Mouse (Mus musculus) WW6 (cell line): ENCODE results near the gene Hrasls5.

Experiments used
- DNase-seq: peaks from one replicate; pipeline ENCODE4 v3.0.0-alpha.2; 2013; ENCODE audit warnings: low read depth, low spot score

The Hrasls5 gene

GRCm38 (mm10) chr19:7606801-7607689 lies 5.3 kb upstream of the Hrasls5 start, which contains the start of gene Lgals12:
Gene Lgals12, minus strand, starts transcription at chr19:7607193.
- DNase-seq, result no peak

- no peak for DNase-seq
Observed at GRCm38 (mm10) chr19:7607690-7608201, 4.6 kb upstream of the Hrasls5 start.

GRCm38 (mm10) chr19:7613151-7613550 lies 810 bp downstream of the Hrasls5 start:
- no peak for DNase-seq

DNA sequence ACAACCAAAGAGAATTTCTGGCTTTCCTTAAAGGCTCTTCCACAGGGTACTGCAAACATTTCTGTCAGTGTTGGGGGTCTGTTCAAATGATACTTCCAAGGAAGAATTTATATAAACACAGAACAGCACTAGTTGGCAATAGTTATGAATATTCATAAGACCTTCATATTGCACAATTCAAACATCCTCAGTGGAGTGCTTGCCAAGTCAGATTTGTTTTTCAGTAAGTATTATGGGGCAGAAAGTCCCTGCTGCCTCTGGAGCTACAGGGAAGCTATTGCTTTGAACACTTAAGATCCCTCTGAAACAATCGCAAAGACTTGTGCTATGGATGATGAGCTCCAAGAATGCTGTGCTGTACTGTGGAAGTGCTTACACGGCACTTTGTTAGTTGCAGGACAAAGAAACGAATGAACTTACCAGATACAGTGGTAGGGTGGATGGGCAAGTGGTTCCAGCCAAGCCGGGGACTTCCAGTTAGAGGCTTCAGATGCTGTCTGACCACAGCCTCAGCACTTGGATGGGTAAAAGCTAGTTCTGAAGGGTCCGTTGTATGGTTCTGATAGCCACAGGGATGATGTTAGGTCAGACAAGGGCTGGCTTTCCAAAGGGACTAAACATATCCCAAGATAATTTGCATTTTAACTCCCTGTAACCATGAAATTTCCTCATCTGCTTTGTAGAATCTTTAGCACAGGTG lies 4.0 kb downstream of the Hrasls5 start:
- DNase-seq, result no peak

DNA sequence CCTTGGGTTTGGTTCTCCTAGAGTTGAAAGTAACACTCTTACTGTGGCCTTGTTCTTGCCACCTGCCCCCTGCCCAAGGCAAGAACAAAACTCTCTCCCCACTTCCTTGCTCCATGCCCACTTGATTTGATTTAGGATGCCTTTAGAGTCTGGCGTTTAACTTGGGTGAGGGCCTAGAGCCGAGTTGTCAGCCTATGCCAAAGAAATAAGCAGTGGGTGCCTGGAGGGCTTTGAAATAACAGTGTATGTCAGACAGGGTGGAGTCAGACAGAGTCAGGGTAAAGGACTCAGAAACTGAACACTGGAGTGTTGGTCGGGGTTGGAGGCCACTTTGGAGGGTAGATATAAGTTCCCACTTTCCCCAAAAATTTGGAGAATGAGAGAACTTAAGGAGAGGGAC lies 4.7 kb downstream of the Hrasls5 start:
- no peak for DNase-seq

DNA sequence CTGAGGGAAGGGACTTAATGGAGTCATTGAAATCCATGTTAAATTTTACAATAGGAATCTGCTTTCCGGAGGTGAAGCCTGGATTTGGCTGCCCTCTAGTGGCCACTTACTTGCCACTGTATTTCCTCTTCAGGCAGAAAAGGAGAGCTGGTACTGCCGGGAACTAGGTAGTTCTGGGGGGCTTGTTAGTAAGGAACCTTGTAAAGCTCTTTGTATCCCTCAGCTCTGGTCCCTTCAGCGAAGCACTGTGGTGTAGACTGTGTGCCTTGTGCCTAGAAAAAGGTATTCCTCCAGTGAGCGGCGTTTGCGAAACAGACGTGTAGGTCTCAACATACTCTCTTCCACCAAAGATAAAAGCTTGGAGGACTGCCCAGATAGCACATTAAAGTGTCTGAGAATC lies 5.4 kb downstream of the Hrasls5 start:
- no peak for DNase-seq

GRCm38 (mm10) chr19:7633021-7633420 lies 20.7 kb downstream of the Hrasls5 start:
- DNase-seq, result no peak

DNA sequence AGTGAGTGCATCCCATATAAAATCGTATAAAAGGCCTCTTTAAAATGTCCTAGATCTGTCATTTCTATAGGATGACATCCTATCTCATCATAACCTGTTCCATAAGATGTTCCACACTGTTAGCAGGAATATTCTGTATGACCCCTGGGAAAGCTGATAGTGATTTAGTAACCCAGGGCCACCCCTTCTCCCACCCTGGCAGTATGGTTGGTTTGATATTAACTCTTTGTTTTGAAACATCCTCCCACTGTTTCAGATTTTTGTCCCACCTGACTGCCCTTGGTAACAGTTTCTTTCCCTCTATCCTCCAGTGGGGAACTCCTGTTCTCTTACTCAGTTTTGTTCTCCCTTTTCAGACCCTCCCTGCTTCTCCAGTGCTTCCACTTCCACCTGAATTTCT lies 21.4 kb downstream of the Hrasls5 start:
- no peak for DNase-seq

DNA sequence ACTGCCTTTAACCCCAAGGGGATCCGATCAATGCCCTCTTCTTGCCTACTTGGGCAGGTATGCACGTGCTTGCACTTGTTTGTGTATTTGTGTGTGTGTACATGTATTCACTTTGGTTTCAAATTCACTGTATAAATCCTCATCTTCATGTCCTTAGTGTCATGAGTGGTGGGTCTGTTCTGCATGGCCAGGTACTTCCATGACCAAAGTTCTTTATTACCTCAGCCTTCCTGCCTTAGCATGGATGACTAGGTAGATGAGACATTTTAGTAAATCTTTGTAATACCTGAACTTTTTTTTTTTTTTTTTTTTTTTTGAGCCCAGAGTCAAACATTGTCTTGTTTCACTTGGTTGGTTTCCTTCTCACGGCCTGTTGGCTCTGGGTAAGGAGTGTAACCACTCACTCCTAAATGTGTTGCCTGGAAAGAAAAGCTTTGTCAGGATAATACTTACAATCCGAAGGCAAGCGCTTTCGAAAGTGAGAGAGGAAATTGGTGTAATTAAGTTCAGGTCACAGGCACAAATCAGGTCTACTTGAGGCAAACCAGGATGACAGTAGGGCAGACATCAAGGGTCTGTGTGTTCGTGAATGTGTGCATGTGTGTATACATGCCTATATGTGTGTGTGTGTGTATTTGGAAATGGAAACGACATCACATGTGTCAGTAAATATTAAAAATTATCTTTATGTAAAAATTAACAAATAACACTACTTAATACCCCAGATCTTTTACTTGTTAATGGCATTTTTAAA lies 36.7 kb downstream of the Hrasls5 start:
- DNase-seq, result no peak

DNA sequence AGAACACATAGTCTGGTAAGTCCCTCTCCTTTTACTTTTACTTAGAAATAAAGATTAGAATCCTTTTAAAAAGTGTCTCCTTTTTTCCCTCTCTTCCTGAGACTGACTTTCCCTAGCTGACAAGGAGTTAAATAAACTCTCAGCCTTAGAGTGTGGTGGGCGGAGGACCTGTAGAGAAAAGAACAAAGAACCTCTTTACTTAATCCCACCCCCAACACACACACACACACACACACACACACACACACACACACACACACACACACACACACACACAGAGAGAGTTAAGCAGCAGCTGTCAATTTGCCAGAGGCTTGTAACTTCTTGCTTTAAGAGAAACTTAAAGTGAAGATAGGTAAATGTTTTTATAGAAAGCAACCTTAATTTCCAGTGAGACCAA lies 59.7 kb downstream of the Hrasls5 start:
- DNase-seq, result no peak

DNA sequence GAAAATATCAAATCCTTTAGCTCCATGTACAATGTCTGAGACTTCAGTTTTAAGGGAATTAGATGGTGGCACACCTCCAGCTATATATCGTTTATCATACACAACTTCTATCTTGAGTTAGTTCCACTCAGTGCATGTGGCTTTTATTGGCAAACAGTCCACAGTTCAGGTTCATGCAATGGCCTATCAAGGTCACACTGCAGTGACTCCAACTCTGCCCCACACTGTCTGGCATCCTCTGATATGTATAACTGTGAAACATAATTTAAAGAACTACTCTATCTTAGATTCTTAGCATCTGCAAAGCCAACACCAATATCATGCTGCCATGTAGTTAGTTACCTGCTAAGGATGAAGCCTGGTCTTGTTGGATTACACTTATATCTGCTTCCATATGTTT lies 75.6 kb downstream of the Hrasls5 start:
- no peak for DNase-seq
